Mouse (Mus musculus) intestine, postnatal 0 days (tissue): Measurements from ENCODE around the gene Parp3. TPM values are rescaled to one million over a fixed set of nuclear protein-coding genes. Genes with fewer than 3 reads are reported as not detected.

Source experiments
- ATAC-seq: fragments of 200-750 bp; cut with Nextera tagmentation; 2 replicates; pipeline ENCODE4 v1.8.0; 2017; ENCODE audit warnings: mild to moderate bottlenecking, moderate TSS enrichment, moderate library complexity
- H3K27ac ChIP-seq: fragments of 300-500 bp; sonication (generic); 2 replicates; pipeline ENCODE4 v1.5.1; 2014; ENCODE audit warnings: mild to moderate bottlenecking, low read depth, low read length, moderate library complexity
- H3K27me3 ChIP-seq: fragments of 300-500 bp; sonication (generic); replicated peaks from 2 replicates; pipeline ENCODE4 v1.6.1; 2014; ENCODE audit warnings: low read length, mixed read lengths; ENCODE audit not compliant: control insufficient read depth, insufficient read depth
- H3K36me3 ChIP-seq: fragments of 300-500 bp; sonication (generic); 2 replicates; pipeline ENCODE4 v1.6.1; 2014; ENCODE audit warnings: mild to moderate bottlenecking, moderate library complexity; ENCODE audit not compliant: control insufficient read depth, insufficient read depth
- H3K4me1 ChIP-seq: fragments of 300-500 bp; sonication (generic); replicated peaks from 2 replicates; pipeline ENCODE4 v1.6.1; 2014; ENCODE audit warnings: antibody characterized with exemption, low read length, mixed read lengths; ENCODE audit not compliant: control insufficient read depth, insufficient read depth
- H3K4me2 ChIP-seq: fragments of 300-500 bp; sonication (generic); replicated peaks from 2 replicates; pipeline ENCODE4 v1.6.1; 2014; ENCODE audit warnings: low read depth, mild to moderate bottlenecking, moderate library complexity
- H3K4me3 ChIP-seq: fragments of 300-500 bp; sonication (generic); 2 replicates; pipeline ENCODE4 v1.5.1; 2014; ENCODE audit warnings: low read depth, low read length
- H3K9ac ChIP-seq: fragments of 300-500 bp; sonication (generic); 2 replicates; pipeline ENCODE4 v1.6.1; 2014; ENCODE audit warnings: mild to moderate bottlenecking, low read depth, low read length
- H3K9me3 ChIP-seq: fragments of 300-500 bp; sonication (generic); 2 replicates; pipeline ENCODE4 v1.6.1; 2016; ENCODE audit warnings: mixed run types; ENCODE audit not compliant: control insufficient read depth
- CTCF ChIP-seq: sonication (generic); IDR thresholded peaks from 2 replicates; pipeline ENCODE4 v1.5.1; 2016; ENCODE audit warnings: low read depth, mild to moderate bottlenecking, control low read depth, antibody characterized with exemption, moderate library complexity
- WGBS: fragments of 180-500 bp; shearing (Covaris S2); extraction: QIAGEN DNeasy Blood & Tissue Kit; methylation state at CpG from one replicate; pipeline ENCODE4 v1.1.7; 2014; 5-methylcytosine and 5-hydroxymethylcytosine counted together
- polyA plus RNA-seq: library from polyadenylated mRNA; unstranded; fragments of >200 nt; fragmentation: Nextera tagmentation; extraction: Ambion mirVana; gene quantifications from 2 replicates; pipeline ENCODE4 v1.2.1, GENCODE M21; 2015

The Parp3 gene
- polyA plus RNA-seq, 1 experiment from 2014 or later: 3.8 TPM

DNA sequence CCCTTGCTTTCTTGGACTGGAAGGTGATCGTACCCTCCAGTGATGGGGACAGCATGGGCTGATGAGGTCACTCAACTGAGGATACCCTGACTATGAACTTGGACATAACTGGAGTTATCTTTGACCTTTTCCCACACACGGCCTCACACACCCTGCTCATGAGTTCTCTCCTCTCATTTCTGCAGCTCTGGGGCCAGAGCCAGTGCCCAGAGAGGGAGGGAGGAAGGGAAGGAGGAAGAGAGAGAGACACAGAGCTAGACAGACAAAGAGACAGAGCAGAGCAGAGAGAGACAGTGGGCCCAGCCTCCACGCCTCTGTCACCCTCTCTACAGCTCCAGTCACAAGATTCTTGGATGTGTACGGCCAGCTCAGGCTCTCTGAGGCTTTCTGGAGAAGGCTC is 4.4 kb downstream of the Parp3 start:
- Histone ChIP-seq H3K27me3 (no peaks in the 10 kb centered on the region), H3K4me3 (no peak overlapping the region), H3K9me3 (no peaks in the 10 kb centered on the region), H3K4me1 (peaks cover 8% of the 10 kb centered on the region), H3K27ac (peak overlapping the region; percentile 24; the same call in 1 of the 2 replicates), H3K36me3 (no peaks in the 10 kb centered on the region; the same call in 1 of the 2 replicates), H3K9ac (no peak overlapping the region), H3K4me2 (no peak overlapping the region)
- ATAC-seq: no peak
- 47% methylated on average over 4 of the region's 4 CpGs for WGBS
- TF ChIP-seq CTCF: no peak

DNA sequence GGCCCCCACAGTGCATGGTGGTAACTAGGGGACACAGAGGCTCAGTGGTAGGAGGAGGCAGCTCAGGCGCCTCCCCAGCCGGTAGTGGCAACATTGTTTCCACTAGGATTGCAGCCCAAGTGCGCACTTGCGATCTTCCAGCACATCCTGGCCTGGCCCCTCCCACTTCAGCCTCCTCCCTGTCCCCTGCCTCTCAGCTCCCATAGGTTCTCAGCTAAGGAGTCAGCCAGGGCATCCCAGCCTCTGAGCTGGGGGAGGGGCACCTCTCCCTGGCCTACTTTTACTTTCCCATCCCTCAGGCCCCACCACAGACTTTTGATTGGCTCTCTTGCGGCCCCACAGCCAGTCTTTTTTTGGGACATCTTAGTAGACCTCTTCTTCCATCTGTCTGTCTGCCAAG is 4.9 kb downstream of the Parp3 start:
- H3K4me2 ChIP-seq: peak overlapping the region; percentile 50; the same call in 1 of the 2 replicates
- H3K36me3 ChIP-seq: no peaks in the 10 kb centered on the region; the same call in 1 of the 2 replicates
- H3K4me1 ChIP-seq: peaks cover 8% of the 10 kb centered on the region
- no peak; the same call in 1 of the 2 replicates for TF ChIP-seq CTCF
- no peaks in the 10 kb centered on the region for H3K9me3 ChIP-seq
- H3K27ac ChIP-seq: no peak overlapping the region
- ATAC-seq: no peak; the same call in 1 of the 2 replicates
- no peak overlapping the region for H3K4me3 ChIP-seq
- 25% methylated on average over 5 of the region's 5 CpGs for WGBS
- H3K27me3 ChIP-seq: no peaks in the 10 kb centered on the region
- H3K9ac ChIP-seq: no peak overlapping the region

DNA sequence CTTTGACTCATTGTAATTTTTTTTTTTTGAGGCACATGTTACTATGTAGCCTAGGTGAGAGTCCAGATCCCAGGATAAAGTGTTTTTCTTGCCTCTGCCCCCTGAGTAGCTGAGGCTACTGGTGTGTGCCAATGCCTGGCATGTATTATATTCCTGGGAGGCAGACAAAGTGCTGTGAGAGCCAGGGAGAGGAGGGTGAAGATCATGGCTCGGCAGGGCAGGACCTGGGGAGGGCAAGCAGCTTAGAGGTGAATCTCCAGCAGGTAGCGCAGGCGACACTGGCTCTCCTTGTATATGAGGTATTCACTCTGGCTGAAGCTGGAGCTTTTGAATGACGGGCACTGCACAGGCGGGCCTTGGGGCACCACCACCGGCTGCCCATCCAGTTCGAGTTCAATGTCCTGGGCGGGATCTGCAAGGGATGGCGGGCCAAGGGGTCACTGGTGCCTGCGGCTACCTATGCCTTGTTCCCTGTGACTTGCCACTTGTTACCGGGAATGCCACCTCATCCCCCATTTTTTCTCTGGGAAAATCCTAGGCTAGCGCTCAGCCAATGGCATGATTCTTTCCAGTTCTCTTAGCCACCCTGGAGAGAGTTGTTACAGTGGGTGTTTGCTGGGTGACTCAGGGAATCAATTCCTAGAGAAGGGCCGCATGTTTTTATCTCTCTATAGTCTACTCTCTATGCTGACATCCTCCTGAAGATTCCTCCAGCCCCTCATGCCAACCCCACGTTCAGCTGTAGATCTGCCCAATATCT is 5.6 kb downstream of the Parp3 start:
- Histone ChIP-seq H3K9me3 (no peaks in the 10 kb centered on the region), H3K36me3 (no peaks in the 10 kb centered on the region; the same call in 1 of the 2 replicates), H3K27ac (no peak overlapping the region), H3K4me1 (peaks cover 5% of the 10 kb centered on the region), H3K4me2 (peak overlapping the region; percentile 50; the same call in 1 of the 2 replicates), H3K27me3 (peaks cover under 1% of the 10 kb centered on the region; the same call in 1 of the 2 replicates), H3K9ac (no peak overlapping the region), H3K4me3 (no peak overlapping the region)
- WGBS: 74% methylated on average over 14 of the region's 14 CpGs
- no peak for ATAC-seq
- TF ChIP-seq CTCF: no peak

DNA sequence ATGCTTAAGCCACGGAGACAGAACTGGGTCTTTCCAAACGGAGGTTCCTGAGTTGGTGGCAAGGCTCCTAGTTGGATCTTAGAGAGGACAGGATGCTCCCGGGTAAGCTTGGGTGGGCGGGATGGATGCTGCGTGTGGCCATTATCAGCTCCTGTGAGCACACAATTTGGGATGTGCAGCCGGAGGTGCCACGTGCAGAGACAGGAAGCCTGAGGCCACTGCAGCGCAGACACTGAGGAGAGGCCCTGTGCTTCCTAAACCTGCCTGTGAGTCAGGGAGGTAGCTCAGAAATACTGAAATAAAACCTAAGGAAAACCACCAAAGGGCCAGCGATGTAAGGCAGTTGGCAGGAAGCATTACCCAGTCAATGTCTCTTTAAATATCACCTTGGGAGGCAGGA is 7.0 kb downstream of the Parp3 start:
- no peak overlapping the region for H3K9ac ChIP-seq
- no peak overlapping the region for H3K27ac ChIP-seq

DNA sequence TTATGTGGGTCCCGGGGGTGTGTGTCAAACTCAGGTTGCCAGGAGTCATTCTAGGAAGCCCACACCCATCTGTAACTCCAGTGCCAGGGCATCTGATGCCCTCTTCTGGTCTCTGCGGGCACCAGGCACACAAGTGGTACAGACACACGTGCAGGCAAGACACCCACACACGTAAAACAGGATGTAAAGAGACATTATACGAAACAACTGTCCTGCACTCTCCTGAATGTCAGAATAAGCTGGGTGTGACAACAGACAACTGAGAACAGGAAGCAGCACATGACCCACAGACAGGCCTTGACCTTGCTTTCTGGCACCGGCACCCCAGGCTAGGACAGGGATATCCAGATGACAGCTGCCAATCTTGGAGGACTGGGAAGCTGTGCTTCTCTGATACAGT is 7.4 kb downstream of the Parp3 start:
- 62% methylated on average over 6 of the region's 6 CpGs for WGBS
- H3K9ac ChIP-seq: no peak overlapping the region
- H3K4me2 ChIP-seq: no peak overlapping the region

More for the DNA sequence above, 7.0 kb downstream of the Parp3 start:
- H3K4me3 ChIP-seq: no peak overlapping the region
- H3K9me3 ChIP-seq: no peaks in the 10 kb centered on the region
- no peak for ATAC-seq
- no peaks in the 10 kb centered on the region; the same call in 1 of the 2 replicates for H3K36me3 ChIP-seq
- TF ChIP-seq CTCF: no peak
- no peaks in the 10 kb centered on the region; the same call in 1 of the 2 replicates for H3K4me1 ChIP-seq
- H3K4me2 ChIP-seq: no peak overlapping the region
- H3K27me3 ChIP-seq: peaks cover 14% of the 10 kb centered on the region; the same call in 1 of the 2 replicates
- 77% methylated on average over 9 of the region's 9 CpGs for WGBS

DNA sequence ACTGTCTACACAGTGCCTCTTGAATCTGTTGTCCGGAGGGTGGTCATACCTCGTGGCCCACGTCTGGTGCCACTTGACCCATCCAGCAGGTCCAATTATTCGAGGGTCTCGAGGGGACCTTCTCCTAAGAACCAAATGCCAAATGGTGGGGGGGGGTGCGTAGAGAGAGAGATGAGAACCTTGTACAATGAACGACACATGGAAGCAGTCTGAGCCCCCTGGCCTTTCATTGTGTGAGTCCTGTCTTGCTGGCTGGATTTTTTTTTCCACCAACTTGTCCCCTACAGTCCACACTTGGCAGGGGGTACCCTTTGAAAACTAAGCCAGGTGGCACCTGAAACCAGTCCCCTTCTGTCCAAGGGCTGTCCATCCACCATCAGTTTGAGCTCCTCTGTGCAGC is 9.0 kb downstream of the Parp3 start:
- Histone ChIP-seq H3K27me3 (peaks cover 19% of the 10 kb centered on the region; the same call in 1 of the 2 replicates), H3K4me1 (no peaks in the 10 kb centered on the region), H3K9ac (no peak overlapping the region), H3K27ac (no peak overlapping the region), H3K4me3 (no peak overlapping the region), H3K9me3 (no peaks in the 10 kb centered on the region), H3K36me3 (no peaks in the 10 kb centered on the region; the same call in 1 of the 2 replicates), H3K4me2 (no peak overlapping the region)
- no peak for TF ChIP-seq CTCF
- WGBS: 93% methylated on average over 7 of the region's 7 CpGs
- no peak for ATAC-seq

More for the DNA sequence above, 7.4 kb downstream of the Parp3 start:
- H3K27me3 ChIP-seq: peaks cover 19% of the 10 kb centered on the region; the same call in 1 of the 2 replicates
- no peak overlapping the region for H3K27ac ChIP-seq
- no peaks in the 10 kb centered on the region for H3K9me3 ChIP-seq
- 0 out of 2 replicates have a peak, but pooled peaks have one; percentile 16 for TF ChIP-seq CTCF
- H3K36me3 ChIP-seq: no peaks in the 10 kb centered on the region; the same call in 1 of the 2 replicates
- ATAC-seq: no peak
- no peak overlapping the region for H3K4me3 ChIP-seq
- H3K4me1 ChIP-seq: no peaks in the 10 kb centered on the region; the same call in 1 of the 2 replicates
